Mouse (Mus musculus) neural tube, embryonic 11.5 days (tissue): ENCODE measurements at regions not wholly inside any gene's neighbourhood (a gene's known extent, or its start where the extent isn't known, plus 50 kb on each side); places are given as distances from the start of the nearest gene placed in this dataset.

Experiments
- ATAC-seq: fragments of 200-750 bp; cut with Nextera tagmentation; 2 replicates; pipeline ENCODE4 v1.8.0; 2017; ENCODE audit warnings: moderate number of reproducible peaks, mild to moderate bottlenecking, moderate TSS enrichment, moderate library complexity; ENCODE audit not compliant: insufficient read depth, low FRiP score, low TSS enrichment
- DNase-seq: peaks from one replicate; pipeline ENCODE4 v3.0.0-alpha.2; 2015; ENCODE audit warnings: low spot score
- H3K27ac ChIP-seq: fragments of 300-500 bp; sonication (generic); 2 replicates; pipeline ENCODE4 v1.5.1; 2014; ENCODE audit warnings: low read depth, mild to moderate bottlenecking, low read length
- H3K27me3 ChIP-seq: fragments of 300-500 bp; sonication (generic); 2 replicates; pipeline ENCODE4 v1.6.1; 2014; ENCODE audit warnings: mild to moderate bottlenecking, low read length, mixed read lengths; ENCODE audit not compliant: control insufficient read depth, insufficient read depth
- H3K36me3 ChIP-seq: fragments of 300-500 bp; sonication (generic); 2 replicates; pipeline ENCODE4 v1.6.1; 2014; ENCODE audit warnings: mild to moderate bottlenecking, low read length, moderate library complexity, mixed read lengths; ENCODE audit not compliant: control insufficient read depth, insufficient read depth
- H3K4me1 ChIP-seq: fragments of 300-500 bp; sonication (generic); 2 replicates; pipeline ENCODE4 v1.6.1; 2014; ENCODE audit warnings: low read length, mixed read lengths; ENCODE audit not compliant: control insufficient read depth, insufficient read depth
- H3K4me2 ChIP-seq: fragments of 300-500 bp; sonication (generic); 2 replicates; pipeline ENCODE4 v1.6.1; 2014; ENCODE audit warnings: low read depth, mild to moderate bottlenecking, moderate library complexity
- H3K4me3 ChIP-seq: fragments of 300-500 bp; sonication (generic); 2 replicates; pipeline ENCODE4 v1.5.1; 2014; ENCODE audit warnings: low read depth, low read length
- H3K9ac ChIP-seq: fragments of 300-500 bp; sonication (generic); 2 replicates; pipeline ENCODE4 v1.6.1; 2014; ENCODE audit warnings: mild to moderate bottlenecking, low read length
- H3K9me3 ChIP-seq: fragments of 300-500 bp; sonication (generic); 2 replicates; pipeline ENCODE4 v1.6.1; 2016; ENCODE audit warnings: low read length; ENCODE audit not compliant: control insufficient read depth
- WGBS: fragments of 180-500 bp; shearing (Covaris S2); extraction: QIAGEN DNeasy Blood & Tissue Kit; methylation state at CpG from one replicate; pipeline ENCODE4 v1.1.7; 2014; 5-methylcytosine and 5-hydroxymethylcytosine counted together

GRCm38 (mm10) chr9:90954613-90955012 lies 407.6 kb upstream of the Zic4 start:
- H3K27ac ChIP-seq = no peak overlapping the region
- DNase-seq = no peak
- no peak overlapping the region for H3K4me3 ChIP-seq
- no peaks in the 10 kb centered on the region for H3K27me3 ChIP-seq
- H3K4me1 ChIP-seq = no peaks in the 10 kb centered on the region
- H3K9me3 ChIP-seq = no peaks in the 10 kb centered on the region
- no peak overlapping the region for H3K4me2 ChIP-seq
- H3K36me3 ChIP-seq = no peaks in the 10 kb centered on the region
- no peak for ATAC-seq
- no peak overlapping the region for H3K9ac ChIP-seq

DNA sequence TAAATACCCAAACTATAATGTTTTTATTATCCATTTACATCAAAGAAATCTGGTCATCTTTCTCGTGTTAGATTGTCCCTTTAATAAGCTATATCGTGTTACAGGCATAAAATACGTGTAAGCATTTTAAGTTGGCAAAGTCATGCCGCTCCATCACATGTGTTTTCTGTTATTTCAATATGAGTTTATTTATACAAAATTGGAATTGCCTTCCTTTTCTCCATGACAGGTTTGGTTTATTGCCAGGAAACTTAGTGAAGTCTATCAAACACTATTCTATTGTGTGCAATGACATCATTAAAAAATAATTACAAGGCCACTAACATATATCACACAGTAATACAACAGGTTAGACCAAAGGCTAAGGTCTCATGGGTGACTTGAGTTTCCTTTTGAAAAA lies 400.8 kb upstream of the Zic4 start:
- no peaks in the 10 kb centered on the region for H3K27me3 ChIP-seq
- H3K36me3 ChIP-seq = no peaks in the 10 kb centered on the region
- no peak for DNase-seq
- no peak overlapping the region for H3K9ac ChIP-seq
- no peak overlapping the region for H3K4me3 ChIP-seq
- no peaks in the 10 kb centered on the region for H3K4me1 ChIP-seq
- 78% methylated on average over 4 of the region's 4 CpGs for WGBS
- no peak overlapping the region for H3K4me2 ChIP-seq
- no peak for ATAC-seq
- no peak overlapping the region for H3K27ac ChIP-seq
- no peaks in the 10 kb centered on the region for H3K9me3 ChIP-seq

DNA sequence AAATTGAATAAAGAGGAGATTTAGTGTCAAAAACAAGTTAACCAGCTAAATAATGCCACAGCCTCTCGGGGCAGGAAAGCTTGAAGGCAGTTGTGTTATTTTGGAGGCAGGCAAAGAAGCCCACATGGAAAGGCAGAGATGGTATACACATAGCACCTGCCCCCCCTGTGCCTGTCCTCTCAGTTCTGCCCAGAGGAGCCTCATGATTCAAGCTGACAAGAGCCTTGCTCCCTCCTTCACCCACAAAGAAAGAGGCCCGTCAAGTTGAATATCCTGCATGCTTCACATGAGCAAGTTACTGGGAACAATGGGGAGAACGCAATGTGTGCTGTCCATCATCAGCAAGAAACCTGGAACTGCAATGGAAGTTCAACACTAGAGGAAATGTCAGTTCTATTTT lies 398.2 kb upstream of the Zic4 start:
- no peak overlapping the region for H3K27ac ChIP-seq
- H3K4me3 ChIP-seq = no peak overlapping the region
- DNase-seq = no peak
- H3K9me3 ChIP-seq = no peaks in the 10 kb centered on the region
- H3K9ac ChIP-seq = no peak overlapping the region
- no peak overlapping the region for H3K4me2 ChIP-seq
- H3K36me3 ChIP-seq = no peaks in the 10 kb centered on the region
- H3K27me3 ChIP-seq = no peaks in the 10 kb centered on the region
- 54% methylated on average over 3 of the region's 3 CpGs for WGBS
- ATAC-seq = no peak
- no peaks in the 10 kb centered on the region for H3K4me1 ChIP-seq

DNA sequence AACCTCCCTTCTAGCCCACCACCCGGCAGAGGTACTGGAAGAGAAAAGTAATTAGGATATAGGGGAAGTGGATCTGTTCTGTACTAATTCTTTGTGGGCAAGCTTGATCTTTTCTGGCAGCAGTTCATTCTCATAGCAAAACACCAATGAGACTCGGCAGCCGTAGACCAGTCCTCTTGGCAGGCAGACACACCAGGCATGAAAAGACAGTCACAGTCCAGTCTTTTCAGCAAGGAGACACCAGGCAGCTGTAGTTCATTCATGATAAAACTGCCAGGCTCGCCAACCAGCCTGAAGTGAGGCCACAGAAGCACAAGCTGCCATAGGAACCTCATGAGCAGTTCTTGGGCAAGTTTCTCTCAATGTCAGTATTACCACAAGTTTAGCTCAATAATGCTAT lies 383.5 kb upstream of the Zic4 start:
- Histone ChIP-seq H3K27me3 (no peaks in the 10 kb centered on the region), H3K4me2 (no peak overlapping the region), H3K27ac (no peak overlapping the region), H3K36me3 (no peaks in the 10 kb centered on the region), H3K9ac (no peak overlapping the region), H3K4me3 (no peak overlapping the region), H3K9me3 (no peaks in the 10 kb centered on the region), H3K4me1 (no peaks in the 10 kb centered on the region)
- DNase-seq = no peak
- no peak for ATAC-seq
- WGBS = 87% methylated on average over 4 of the region's 4 CpGs

DNA sequence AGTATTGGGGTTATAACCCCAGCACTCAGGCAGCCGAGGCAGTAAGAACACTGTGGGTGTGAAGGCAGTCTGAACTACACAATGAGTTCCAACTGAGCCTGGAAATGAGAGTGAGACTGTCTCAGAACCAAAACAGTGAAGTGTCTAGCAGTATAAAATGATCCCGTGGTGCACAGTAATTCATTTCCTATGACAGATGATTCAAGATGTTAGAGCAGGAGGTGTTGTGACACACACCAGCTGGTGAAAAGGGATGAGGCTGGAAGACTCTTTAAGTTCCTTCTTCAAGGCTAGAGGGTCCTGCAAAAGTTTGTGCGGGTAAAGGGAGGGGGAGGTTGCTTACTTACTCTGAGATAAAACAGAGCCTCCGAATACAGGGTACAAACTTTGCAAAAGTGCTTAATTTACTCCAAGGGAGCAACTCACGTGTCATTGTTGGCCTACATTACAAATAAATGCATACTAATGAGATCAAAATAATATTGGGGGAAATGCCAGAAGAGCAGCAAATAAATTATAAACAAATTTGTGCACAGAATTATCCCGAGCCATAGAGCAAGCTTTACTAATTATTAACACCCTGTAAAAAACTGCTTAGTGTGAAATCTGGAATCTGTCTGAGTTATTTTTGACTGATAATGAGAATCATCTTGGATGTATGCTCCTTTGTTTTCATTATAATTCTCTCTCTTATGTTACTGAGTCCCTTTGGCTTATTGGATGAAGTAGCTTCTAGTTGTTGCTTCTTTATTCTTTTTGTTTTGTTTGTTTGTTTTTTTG lies 382.0 kb upstream of the Zic4 start:
- Histone ChIP-seq H3K9ac (no peak overlapping the region), H3K9me3 (no peaks in the 10 kb centered on the region), H3K27ac (no peak overlapping the region), H3K4me3 (no peak overlapping the region), H3K36me3 (no peaks in the 10 kb centered on the region), H3K27me3 (no peaks in the 10 kb centered on the region), H3K4me2 (no peak overlapping the region), H3K4me1 (no peaks in the 10 kb centered on the region)
- 73% methylated on average over 6 of the region's 6 CpGs for WGBS
- DNase-seq (no peak), ATAC-seq (no peak)

DNA sequence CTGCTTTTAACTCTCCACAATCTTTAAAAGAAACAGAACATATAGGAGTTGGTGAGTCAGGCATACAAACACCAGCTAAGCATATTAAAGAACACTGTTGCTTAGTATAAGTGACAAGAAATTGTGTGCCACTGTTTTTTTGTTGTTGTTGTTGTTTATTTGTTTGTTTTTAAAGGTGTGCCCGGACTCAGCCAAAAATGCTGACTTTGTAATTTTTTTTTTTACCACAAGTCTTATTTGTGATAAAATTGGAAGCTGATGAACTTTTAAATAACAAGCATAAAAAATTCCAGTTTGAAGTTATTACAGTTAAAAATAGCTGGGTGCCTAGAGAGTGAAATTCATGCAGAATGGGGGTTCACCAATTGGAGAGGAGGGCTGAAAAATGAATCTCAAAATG lies 363.0 kb upstream of the Zic4 start:
- H3K4me2 ChIP-seq = no peak overlapping the region
- no peak for ATAC-seq
- 81% methylated on average over 1 of the region's 1 CpGs for WGBS
- H3K27me3 ChIP-seq = no peaks in the 10 kb centered on the region
- H3K9ac ChIP-seq = no peak overlapping the region
- no peaks in the 10 kb centered on the region for H3K4me1 ChIP-seq
- no peak overlapping the region for H3K4me3 ChIP-seq
- H3K36me3 ChIP-seq = no peaks in the 10 kb centered on the region
- no peak overlapping the region for H3K27ac ChIP-seq
- no peak for DNase-seq
- H3K9me3 ChIP-seq = no peaks in the 10 kb centered on the region

- 85% methylated on average over 4 of the region's 4 CpGs for WGBS
- ATAC-seq = no peak
Measured at GRCm38 (mm10) chr9:91004214-91004613, 358.0 kb upstream of the Zic4 start.

DNA sequence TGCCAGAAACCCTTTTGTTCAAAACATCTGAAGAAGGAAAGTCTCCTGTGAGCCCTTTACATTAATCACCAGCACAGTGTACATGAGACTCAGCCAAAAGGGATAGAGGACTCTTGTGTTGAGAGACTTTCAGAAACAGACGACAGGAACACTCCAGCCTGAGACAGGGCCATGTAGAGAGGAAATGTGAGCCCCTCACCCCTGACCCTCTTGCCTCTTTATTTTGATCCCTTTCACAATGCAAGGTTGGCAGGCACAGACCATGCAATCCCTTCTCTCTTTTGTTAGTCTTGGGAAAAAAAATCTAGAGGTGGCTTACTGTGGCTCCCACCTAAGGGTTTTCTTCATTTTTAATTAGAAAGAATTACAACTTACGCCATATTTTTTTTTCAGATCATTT lies 321.7 kb upstream of the Zic4 start:
- ATAC-seq (0 out of 2 replicates have a peak, but pooled peaks have one; percentile 27), DNase-seq (peak; percentile 28)
- Histone ChIP-seq H3K9me3 (no peaks in the 10 kb centered on the region), H3K27me3 (no peaks in the 10 kb centered on the region), H3K27ac (no peak overlapping the region), H3K4me1 (no peaks in the 10 kb centered on the region), H3K36me3 (no peaks in the 10 kb centered on the region), H3K4me2 (no peak overlapping the region), H3K4me3 (no peak overlapping the region), H3K9ac (no peak overlapping the region)
- WGBS = 30% methylated on average over 2 of the region's 2 CpGs

More at GRCm38 (mm10) chr9:91004214-91004613, 358.0 kb upstream of the Zic4 start:
- H3K9ac ChIP-seq = no peak overlapping the region
- peak; percentile 17 for DNase-seq
- no peaks in the 10 kb centered on the region for H3K27me3 ChIP-seq
- no peak overlapping the region for H3K27ac ChIP-seq
- H3K9me3 ChIP-seq = no peaks in the 10 kb centered on the region
- no peak overlapping the region for H3K4me2 ChIP-seq
- H3K36me3 ChIP-seq = no peaks in the 10 kb centered on the region
- H3K4me3 ChIP-seq = no peak overlapping the region
- no peaks in the 10 kb centered on the region for H3K4me1 ChIP-seq

DNA sequence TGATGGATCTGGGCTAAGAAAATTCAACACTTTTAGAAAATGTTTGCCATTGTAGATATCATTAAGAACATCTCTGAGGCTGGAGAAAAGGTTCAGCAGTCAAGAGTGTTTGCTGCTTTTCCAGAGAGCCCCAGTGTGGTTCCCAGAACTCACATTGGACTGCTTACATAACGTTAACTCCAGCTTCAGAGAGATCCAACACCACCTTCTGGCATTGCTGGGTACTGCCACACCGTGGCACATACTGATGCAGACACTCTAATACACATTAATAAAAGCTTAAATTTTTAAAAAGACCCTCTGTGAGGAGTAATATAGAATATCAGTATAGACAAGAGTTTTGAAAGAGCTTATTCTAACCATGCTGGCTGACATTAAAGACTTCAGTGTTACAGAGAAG lies 313.6 kb upstream of the Zic4 start:
- Histone ChIP-seq H3K9me3 (no peaks in the 10 kb centered on the region), H3K36me3 (no peaks in the 10 kb centered on the region), H3K4me2 (no peak overlapping the region), H3K9ac (no peak overlapping the region), H3K4me3 (no peak overlapping the region), H3K4me1 (no peaks in the 10 kb centered on the region), H3K27me3 (no peaks in the 10 kb centered on the region), H3K27ac (no peak overlapping the region)
- 36% methylated on average over 2 of the region's 2 CpGs for WGBS
- ATAC-seq = no peak
- DNase-seq = no peak
